Mouse (Mus musculus) spleen, adult 12 weeks (tissue): ENCODE measurements around the gene Slc12a9.

Experiments
- DNase-seq: peaks from one replicate; pipeline ENCODE4 v3.0.0; 2022; ENCODE audit warnings: low spot score

Slc12a9 gene

DNA sequence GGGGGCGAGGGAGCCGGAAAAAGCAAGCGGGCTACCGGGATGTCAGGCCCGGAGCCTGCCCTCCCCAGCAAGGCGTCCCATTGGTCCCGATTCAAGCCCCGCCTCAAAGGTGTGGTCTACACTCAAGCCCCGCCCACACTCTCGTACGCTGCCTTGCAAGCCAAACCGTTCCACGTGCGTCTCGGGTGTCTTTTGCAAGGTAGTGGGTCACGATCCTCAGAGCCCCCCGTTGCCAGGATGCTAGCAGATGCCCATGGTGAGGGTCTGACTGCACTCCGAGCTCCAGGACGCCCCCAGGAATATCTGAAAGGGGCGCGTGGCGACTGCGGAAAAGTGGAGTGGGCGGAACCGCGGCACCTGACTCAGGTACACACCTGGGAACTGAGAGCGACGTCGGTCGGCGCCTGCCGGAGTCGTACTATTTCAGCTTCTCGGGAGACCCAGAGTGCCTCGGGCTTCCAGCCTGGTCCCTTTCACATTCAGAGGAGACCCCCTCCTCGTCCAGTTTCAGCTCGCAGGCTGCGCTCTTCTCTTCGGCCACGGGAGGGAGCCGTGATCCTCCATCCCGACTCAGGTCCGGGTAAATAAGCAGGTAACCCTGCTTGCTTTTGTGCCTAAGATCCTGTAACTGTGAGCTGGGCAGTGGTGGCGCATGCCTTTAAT lies at the start of gene Slc12a9:
Gene Slc12a9, minus strand, starts transcription at position 86 of the 663 bp plus-strand sequence.
- DNase-seq, result peak; percentile 85

DNA sequence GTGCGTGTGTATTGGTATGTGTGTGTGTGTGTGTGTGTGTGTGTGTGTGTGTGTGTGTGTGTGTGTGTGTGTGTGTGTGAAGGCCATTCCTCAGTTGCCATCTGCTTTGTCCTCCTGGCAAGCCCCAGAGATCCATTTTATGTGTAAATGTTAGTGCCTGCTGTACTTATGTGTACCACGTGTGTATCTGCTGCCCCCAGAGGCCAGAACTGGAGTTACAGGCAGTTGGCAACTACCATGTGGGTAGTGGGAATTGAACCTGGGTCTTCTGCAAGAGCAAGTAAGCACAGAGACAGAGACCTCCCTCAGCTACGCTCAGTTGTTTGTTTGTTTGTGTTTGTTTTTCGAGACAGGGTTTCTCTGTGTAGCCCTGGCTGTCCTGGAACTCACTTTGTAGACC lies 47.8 kb upstream of the Slc12a9 start:
- DNase-seq, result peak; percentile 24

- no peak for DNase-seq
Measured at GRCm38 (mm10) chr5:137377603-137378002, 44.2 kb upstream of the Slc12a9 start.

DNA sequence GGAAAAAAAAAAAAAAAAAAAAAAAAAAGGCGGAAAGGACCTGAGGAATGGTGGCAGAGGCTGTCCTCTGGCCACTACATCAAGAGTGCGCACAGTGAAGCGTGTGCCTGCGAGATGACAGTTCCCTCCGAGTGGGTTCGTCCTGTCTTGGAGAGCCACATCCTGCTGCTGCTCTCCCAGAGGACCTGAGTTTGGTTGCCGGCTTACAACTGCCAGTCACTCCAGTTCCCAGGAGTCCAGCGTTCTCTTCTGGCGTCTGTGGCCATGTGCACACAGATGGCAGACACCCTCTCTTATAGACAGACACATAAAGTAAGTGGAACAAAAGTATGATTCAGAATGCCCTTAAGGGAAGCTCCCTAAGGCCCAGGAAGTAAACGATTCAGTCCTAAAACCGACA lies 43.8 kb upstream of the Slc12a9 start:
- no peak for DNase-seq

DNA sequence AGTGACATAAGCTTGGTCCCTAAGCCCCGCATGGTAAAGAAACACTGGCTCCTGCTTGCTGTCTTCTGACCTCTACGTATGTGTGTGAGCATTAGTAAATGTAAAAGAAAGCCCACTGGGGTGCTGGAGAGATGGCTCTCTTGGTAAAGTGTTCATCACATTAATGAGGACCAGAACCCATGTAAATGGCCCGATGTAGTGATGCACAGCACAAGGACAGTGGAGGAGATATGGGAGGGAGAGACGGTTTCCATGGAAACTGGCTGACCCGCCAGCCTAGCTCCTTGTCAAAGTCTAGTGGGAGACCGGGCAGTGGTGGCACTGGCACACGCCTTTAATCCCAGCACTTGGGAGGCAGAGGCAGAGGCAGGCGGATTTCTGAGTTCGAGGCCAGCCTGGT lies 43.3 kb upstream of the Slc12a9 start:
- DNase-seq, result no peak

DNA sequence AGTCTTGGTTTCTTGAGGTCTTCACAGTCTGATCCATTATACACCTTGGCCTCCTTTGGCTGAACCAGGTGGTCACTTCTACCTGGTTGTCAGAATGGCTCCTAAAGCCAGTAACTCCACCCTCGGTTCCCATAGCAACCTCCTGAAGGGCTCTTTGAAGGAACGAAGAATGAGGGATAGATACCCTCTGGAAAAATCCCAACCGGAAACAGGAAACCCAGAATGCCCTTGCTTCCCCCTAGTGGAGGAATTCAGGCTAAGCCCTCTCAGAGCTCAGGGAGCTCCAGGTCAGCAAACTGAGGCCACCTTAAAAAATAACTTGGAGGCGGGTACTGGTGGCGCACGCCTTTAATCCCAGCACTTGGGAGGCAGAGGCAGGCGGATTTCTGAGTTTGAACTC lies 42.8 kb upstream of the Slc12a9 start:
- DNase-seq, result no peak

DNA sequence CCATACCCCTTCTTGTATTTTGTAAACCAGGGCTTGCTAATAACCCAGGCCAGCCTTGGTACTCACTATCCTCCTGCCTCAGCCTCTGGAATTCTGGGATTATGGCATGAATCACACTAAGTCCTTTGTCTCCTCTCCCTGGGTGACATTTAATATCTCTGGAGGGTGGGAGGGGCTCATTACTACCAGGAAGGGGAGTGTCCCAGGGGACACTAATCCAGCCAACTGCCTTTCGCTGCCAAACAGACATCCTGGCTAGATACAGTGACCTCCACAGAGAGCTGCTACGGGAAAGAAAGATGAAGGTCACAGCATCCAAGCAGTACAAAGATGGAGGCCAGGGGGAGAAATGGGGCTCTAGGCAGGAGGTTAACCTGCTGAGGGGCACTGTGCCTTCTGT lies 42.2 kb upstream of the Slc12a9 start:
- no peak for DNase-seq

DNA sequence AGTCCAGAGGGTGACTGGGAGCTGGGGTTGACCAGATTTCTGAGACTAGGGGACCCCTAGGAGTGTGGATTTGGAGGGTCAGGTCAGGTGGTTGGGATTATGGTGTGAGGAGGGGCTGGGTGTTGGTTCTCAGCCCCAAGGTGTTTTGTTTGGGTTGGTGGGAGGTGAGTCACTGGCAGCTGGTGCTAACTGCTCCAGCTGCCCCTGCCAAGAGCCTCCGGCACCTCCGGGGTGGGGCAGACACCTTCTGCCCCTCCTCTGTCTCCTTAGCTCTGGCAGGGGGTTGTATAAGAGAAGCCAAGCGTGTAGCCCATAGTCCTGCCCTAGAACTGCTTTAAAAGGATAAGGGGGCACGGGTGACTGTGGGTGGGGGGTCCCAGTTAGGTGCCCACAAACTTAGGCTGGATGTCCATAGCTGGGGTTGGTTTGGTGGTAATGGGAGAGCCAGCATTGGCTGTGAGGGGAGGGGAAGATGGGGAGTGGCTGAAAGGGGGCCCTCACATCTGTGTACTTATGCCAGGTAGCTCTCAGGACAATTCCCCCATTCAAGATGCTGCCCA lies 41.2 kb upstream of the Slc12a9 start:
- DNase-seq, result no peak

- no peak for DNase-seq
Measured at GRCm38 (mm10) chr5:137373371-137373950, 40.1 kb upstream of the Slc12a9 start.

DNA sequence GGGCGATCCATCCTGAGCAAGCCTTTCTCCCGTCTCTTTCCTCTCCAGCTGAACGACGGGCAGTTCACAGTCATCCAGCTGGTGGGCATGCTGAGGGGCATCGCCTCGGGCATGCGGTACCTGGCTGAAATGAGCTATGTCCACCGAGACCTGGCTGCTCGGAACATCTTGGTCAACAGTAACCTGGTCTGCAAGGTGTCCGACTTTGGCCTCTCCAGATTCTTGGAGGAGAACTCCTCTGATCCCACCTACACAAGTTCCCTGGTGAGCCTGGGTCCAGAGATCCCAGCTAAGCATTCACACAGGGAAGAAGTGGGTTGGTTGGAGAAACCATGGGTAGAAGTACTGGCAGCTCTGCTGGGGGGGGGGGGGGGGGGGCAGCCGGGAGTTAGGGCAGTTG lies 36.3 kb upstream of the Slc12a9 start:
- DNase-seq, result no peak

DNA sequence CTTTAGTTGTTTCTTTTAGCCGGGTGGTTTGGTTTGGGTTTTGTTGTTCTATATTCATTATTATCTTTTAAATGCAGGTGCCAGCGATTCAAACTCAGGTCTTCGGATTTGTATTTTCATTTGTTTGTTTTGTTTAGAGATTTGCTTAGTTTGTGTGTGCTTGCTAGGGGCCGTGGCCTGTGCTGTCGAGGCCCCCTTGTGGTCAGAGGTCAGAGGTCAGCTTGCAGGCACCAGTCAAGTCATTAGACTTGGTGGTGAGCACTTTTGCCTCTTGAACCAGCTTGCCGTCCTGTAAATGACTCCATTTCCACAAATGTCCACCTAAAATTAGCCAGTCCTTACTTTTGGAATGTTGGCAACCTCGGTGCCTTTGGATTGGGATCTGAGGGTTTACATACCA lies 25.0 kb upstream of the Slc12a9 start:
- DNase-seq, result no peak

DNA sequence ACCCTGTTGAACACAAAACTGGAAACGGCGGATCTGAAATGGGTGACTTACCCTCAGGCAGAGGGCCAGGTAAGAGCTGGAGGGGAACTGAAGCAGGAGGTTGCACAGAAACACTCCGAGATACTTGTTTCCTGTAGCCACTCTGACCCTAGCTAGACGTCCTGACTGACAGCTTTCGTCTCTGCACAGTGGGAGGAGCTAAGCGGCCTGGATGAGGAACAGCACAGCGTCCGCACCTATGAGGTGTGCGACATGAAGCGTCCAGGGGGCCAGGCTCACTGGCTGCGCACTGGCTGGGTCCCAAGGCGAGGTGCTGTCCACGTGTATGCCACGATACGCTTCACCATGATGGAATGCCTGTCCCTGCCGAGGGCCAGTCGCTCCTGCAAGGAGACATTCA lies 20.7 kb upstream of the Slc12a9 start:
- no peak for DNase-seq

DNA sequence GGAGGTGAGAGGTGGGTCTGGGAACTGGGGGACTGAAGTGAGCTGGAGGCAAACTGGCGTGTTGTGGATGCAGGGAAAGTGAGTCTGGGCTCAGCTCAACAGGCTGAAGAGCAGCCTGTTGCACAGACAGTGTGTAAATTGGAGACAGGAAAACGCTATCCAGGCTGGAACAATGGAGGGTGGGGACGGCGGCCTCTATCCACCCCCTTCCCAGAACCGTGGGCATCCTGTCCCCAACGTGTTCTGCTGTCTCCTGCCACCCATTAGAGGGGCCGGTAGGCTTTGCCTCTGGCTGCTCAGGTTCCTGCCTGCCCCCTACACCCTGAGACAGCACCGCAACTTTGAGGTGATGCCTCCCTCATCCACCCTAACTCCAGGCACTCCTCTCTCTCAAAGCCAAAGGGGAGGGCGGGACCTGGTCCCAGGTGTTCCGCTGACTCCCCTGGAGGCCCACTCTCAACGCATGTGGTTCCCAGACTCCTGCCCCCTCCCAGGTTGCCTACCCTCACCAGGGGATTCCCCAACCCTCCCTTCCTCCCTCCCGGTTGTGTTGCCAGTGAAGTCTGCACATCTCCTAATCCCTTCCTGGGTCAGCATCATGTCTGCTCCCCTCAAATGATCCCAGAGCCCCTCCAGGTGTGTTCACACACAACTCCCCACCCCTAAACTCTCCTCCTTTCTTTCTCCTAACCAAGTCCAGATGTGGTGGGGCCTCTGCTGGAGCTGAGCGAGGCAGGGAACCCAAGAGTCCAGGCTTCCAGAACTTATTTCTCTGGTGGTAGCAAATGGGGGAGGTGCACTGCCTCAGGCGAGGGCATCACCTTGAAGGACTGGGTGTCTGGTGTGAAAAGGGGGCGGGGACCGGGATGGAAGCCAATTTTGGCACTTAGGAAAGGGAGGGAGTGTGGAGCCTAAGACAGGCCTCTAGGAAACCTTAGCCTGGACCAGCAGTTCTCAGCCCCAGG lies 18.9 kb upstream of the Slc12a9 start:
- DNase-seq, result no peak

DNA sequence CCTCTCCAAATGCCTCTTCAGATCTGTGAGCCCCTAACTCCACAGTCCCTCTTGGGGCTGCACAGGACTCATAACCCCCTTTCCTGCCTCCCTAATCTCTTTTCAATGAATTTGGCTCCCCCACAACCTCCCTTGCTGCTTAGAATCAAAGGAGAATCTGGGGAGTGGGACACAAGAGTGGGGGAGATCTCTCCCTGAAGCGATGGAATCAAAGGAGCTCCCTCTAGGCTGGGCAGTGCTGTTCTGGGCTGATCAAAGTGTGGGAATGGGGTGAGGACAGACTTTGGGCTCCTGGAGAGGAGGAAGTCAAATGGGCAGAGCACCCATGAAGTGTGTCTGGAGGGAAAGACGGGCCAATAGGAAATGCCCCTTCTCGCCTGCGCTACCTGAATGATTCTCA lies 18.0 kb upstream of the Slc12a9 start:
- no peak for DNase-seq

DNA sequence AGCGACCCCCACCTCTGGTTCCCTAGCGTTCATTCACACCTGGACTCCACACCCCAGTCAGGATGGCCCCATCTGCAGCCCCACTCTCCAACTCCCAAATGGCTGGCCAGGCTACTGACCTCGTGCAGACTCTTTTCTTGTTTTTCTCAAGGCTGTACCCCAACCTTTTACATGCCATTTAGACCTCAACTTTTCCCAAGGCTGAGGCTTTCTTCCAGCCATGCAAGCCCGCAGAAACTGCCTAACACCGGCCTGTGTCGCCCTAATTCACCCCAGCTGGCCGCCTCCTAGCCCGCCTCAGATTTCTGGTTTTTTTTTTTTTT lies 17.6 kb upstream of the Slc12a9 start:
- no peak for DNase-seq

DNA sequence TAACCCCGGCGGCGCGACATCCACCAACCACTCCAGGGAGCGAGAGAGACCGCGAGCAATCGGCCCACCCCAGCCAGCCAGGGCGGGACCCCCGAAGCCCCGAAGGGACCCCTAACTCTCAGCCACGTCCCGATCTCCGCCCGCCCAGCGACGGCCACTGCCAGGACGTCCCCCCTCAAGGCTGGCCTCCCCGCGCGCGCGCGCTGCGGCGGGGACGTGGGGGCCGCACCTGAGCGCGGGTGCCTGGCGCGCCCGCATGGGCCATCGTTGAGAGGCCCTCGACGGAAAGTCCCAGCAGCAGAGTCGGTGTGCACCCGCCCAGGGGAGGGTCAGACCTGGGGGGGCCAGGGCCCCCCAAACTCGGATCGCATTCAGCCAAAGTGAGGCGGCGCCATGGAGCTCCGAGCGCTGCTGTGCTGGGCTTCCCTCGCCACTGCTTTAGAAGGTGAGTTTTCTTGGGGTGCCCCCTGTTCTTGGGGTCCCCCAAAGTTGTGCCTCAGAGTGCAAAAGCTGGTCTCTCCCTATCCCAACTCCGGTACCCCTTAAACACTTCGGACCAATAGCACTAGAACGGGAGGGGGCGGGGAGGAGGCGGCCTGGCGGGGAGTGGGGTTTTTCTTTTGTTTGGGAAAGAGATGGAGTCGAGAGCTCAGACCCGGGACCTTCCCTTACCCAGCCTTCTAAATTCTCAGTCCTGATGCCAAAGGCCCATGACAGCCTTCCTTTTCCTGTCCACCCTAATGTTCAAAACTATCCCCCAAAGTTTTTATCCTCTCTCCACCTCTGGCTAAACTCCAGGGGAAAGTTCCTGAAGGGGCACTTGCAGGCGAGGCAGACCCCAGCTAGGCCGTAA lies 17.0 kb upstream of the Slc12a9 start:
- DNase-seq, result no peak

DNA sequence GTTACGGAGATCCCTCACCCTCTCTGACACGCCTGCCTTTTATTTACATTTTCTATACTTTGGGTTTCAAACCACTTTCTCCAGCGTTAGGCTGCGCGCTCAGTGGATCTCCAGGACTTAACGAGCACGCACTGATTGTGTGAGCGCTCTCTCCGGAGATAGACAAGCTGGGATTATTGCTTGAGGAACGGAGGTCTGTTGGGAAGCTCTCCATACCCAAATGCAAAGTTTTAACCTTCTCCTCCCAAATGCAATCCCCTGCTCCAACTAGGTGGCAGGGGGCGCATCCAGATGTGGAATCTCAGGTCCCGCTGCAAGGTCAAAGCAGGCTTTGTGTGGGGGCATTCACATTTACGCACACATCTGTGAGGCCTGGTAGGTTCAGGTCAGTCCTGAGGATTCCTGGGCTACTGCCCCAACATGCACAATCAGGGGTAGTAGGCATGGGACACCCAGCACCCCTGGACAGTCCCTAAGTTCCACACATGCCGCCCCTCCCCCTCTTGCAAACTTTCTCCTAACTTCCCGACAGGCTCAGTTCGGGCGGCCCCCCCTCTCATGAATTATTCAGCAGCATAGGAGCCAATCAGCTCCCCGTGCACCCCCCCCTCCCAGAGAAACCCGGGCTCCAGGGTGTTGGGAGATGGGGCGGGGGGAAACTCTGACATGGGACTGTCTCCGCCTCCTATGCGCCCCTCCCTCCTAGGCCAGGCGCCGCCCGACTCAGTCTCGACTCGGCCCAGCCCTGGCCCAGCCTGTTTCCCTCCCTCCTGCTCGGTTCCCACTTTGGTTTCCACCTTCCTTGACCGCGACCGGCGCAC lies 16.2 kb upstream of the Slc12a9 start, which contains the start of gene Ephb4:
Gene Ephb4, plus strand, starts transcription at position 726 of the 821 bp plus-strand sequence.
- no peak for DNase-seq

GRCm38 (mm10) chr5:137348482-137349383 lies 15.3 kb upstream of the Slc12a9 start:
- DNase-seq, result no peak

GRCm38 (mm10) chr5:137347856-137348255 lies 14.5 kb upstream of the Slc12a9 start:
- DNase-seq, result no peak

DNA sequence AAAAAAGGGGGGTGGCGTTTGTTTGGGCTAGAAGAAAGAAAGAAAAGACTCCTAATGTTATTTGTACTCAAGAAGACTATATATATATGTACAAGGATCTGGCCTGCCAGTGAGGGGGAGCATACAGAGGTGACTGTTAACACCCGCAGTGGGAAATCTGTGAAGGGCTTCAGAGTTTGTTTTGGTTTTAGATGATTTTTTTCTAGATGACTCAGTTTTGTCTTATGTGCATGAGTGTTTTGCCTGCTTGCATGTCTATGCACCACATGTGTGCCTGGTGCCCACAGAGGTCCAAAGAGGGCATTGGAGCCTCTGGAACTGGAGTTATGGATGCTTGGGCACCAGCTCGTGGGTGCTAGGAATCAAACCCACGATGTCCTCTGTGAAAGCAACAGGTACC lies 13.6 kb upstream of the Slc12a9 start:
- no peak for DNase-seq
